Mouse (Mus musculus): ENCODE results near the gene Nfib.

DNA sequence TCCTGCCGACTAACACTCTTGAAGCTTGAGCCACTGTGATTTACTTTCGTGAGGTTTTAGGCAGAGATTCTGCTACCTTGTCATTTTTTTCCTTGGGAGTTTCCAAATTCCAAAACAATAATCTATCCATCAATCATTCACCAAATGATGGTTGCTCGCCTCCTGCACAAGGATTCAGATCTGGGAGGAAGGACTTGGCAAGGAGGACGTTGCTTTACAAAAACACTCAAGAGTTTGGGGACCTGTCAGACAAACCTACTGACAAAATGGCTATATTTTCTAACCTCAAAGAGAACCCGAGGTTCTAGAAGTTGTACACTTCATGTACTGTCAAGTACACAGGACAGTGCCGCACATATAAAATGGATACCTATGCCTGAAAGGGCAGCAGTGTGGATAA lies 299.0 kb downstream of the Nfib start:
- no peak for TF ChIP-seq CTCF (IDR thresholded peaks at IDR 0.05; ENCODE audit: borderline replicate concordance, extremely low read depth, insufficient read depth, insufficient read length)
- TF ChIP-seq POLR2A (IDR thresholded peaks at IDR 0.05; ENCODE audit: borderline replicate concordance, extremely low read depth, insufficient read depth, insufficient read length, poor library complexity, severe bottlenecking): no peak
